Mouse (Mus musculus) bone marrow macrophage, adult 2 months (primary cell): ENCODE results near the gene S100a3.

Experiments used
- CTCF ChIP-seq: IDR thresholded peaks from 2 replicates; pipeline ENCODE4 v1.5.1; 2012; ENCODE audit warnings: low read depth, mild to moderate bottlenecking, low read length, moderate library complexity
- POLR2A ChIP-seq: IDR thresholded peaks from 2 replicates; pipeline ENCODE4 v1.6.1; 2012; ENCODE audit warnings: mild to moderate bottlenecking, low read depth, low read length, borderline replicate concordance

GRCm38 (mm10) chr3:90589390-90589789 is 29.0 kb downstream of the S100a3 start:
- TF ChIP-seq POLR2A (no peak), CTCF (no peak)
